35 mouse cellular contexts compared by ENCODE assay signal in genomic region chr6:59713004-59713403, GRCm38 (mm10).
"Had no signal": no experiment of that assay in that cellular context is flagged by ENCODE, and none has a peak within 500 bp of the region (broad histone marks: within the 10 kb centered on the region; RNA-seq: fewer than 3 reads in every experiment).

No protein-coding gene starts in this region.

- H3K4me2 ChIP-seq: heart, embryonic 11.5 days; heart, embryonic 12.5 days; heart, embryonic 13.5 days; heart, embryonic 15.5 days; hindbrain, embryonic 12.5 days; hindbrain, embryonic 13.5 days; hindbrain, embryonic 14.5 days; hindbrain, embryonic 15.5 days; intestine, embryonic 15.5 days; kidney, embryonic 15.5 days had no signal

- H3K4me3 ChIP-seq: heart, adult 2 months; heart, embryonic 10.5 days; heart, embryonic 12.5 days; heart, embryonic 13.5 days; heart, embryonic 15.5 days; hindbrain, embryonic 10.5 days; hindbrain, embryonic 12.5 days; hindbrain, embryonic 13.5 days; hindbrain, embryonic 15.5 days; intestine, embryonic 15.5 days; kidney, embryonic 15.5 days; layer of hippocampus, adult 2 months had no signal

- ATAC-seq: hindbrain, embryonic 16.5 days; hindbrain, postnatal 0 days; inflammation-experienced regulatory T-cells, adult 6 months; intestine, embryonic 15.5 days; intestine, embryonic 16.5 days; intestine, postnatal 0 days had no signal

- H3K27me3 ChIP-seq: heart, embryonic 12.5 days; heart, embryonic 13.5 days; heart, embryonic 15.5 days; hindbrain, embryonic 12.5 days; hindbrain, embryonic 13.5 days; hindbrain, embryonic 15.5 days; intestine, embryonic 15.5 days; kidney, embryonic 15.5 days had no signal

- H3K27ac ChIP-seq: heart, adult 2 months; heart, embryonic 10.5 days; heart, embryonic 13.5 days; heart, embryonic 15.5 days; hindbrain, embryonic 10.5 days; hindbrain, embryonic 12.5 days; hindbrain, embryonic 13.5 days; hindbrain, embryonic 14.5 days; hindbrain, embryonic 15.5 days; hindbrain, postnatal 0 days; intestine, embryonic 15.5 days; kidney, embryonic 15.5 days; kidney, postnatal 0 days; layer of hippocampus, adult 2 months had no signal

- H3K36me3 ChIP-seq: heart, embryonic 10.5 days; heart, embryonic 12.5 days; heart, embryonic 13.5 days; heart, embryonic 15.5 days; hindbrain, embryonic 10.5 days; hindbrain, embryonic 12.5 days; hindbrain, embryonic 13.5 days; hindbrain, embryonic 15.5 days; intestine, embryonic 15.5 days; kidney, embryonic 15.5 days had no signal

- H3K4me1 ChIP-seq: heart, embryonic 10.5 days; heart, embryonic 12.5 days; heart, embryonic 13.5 days; heart, embryonic 15.5 days; hindbrain, embryonic 10.5 days; hindbrain, embryonic 12.5 days; hindbrain, embryonic 13.5 days; hindbrain, embryonic 15.5 days; intestine, embryonic 15.5 days; kidney, embryonic 15.5 days had no signal

- H3K9me3 ChIP-seq: heart, embryonic 10.5 days; heart, embryonic 12.5 days; heart, embryonic 13.5 days; heart, embryonic 15.5 days; hindbrain, embryonic 10.5 days; hindbrain, embryonic 12.5 days; hindbrain, embryonic 13.5 days; hindbrain, embryonic 15.5 days; intestine, embryonic 15.5 days; kidney, embryonic 15.5 days had no signal

- H3K9ac ChIP-seq: heart, embryonic 12.5 days; heart, embryonic 13.5 days; heart, embryonic 15.5 days; hindbrain, embryonic 12.5 days; hindbrain, embryonic 13.5 days; hindbrain, embryonic 14.5 days; hindbrain, embryonic 15.5 days; intestine, embryonic 15.5 days; kidney, embryonic 15.5 days had no signal

- DNase-seq: heart, adult 2 months; heart, postnatal 10 days; heart, postnatal 14 days; heart, postnatal 36 days; heart, postnatal 4 days; kidney, adult 11 months; kidney, adult 18-20 months; kidney, adult 2 months; kidney, adult 8-10 months; kidney, adult 9 months; kidney, postnatal 10 days; kidney, postnatal 14 days; kidney, postnatal 25 days; kidney, postnatal 36 days; kidney, postnatal 4 days; layer of hippocampus, adult 9-11 months had no signal
